Mouse (Mus musculus) brain, embryonic 14.5 days (tissue): ENCODE measurements around the gene Rnasel. TPM values are rescaled to one million over a fixed set of nuclear protein-coding genes. Genes with fewer than 3 reads are reported as not detected.

ENCODE experiments used
- DNase-seq: peaks from one replicate; pipeline ENCODE4 v3.0.0-alpha.2; 2011; ENCODE audit warnings: low read depth
- CTCF ChIP-seq: fragments of 200-500 bp; IDR thresholded peaks from 2 replicates; pipeline ENCODE4 v1.5.1; 2012; ENCODE audit warnings: inconsistent platforms, mild to moderate bottlenecking, moderate library complexity, borderline replicate concordance; ENCODE audit not compliant: insufficient read depth, insufficient read length; ENCODE audit errors: extremely low read depth
- POLR2A ChIP-seq: fragments of 200-500 bp; IDR thresholded peaks from 2 replicates; pipeline ENCODE4 v1.6.1; 2012; ENCODE audit warnings: mild to moderate bottlenecking, inconsistent platforms, borderline replicate concordance; ENCODE audit not compliant: poor library complexity, insufficient read depth, insufficient read length, severe bottlenecking; ENCODE audit errors: extremely low read depth
- polyA plus RNA-seq: library from polyadenylated mRNA; depleted of rRNA; stranded (reverse); fragments of >200 nt; gene quantifications from 2 replicates; pipeline ENCODE4 v1.2.3, GENCODE M21; 2012

Rnasel gene
- polyA plus RNA-seq, 1 experiment = 78.4 TPM

GRCm38 (mm10) chr1:153737101-153738085 is 11.8 kb upstream of the Rnasel start:
- TF ChIP-seq CTCF = no peak
- DNase-seq = peak; percentile 88

- DNase-seq = peak; percentile 38
- TF ChIP-seq POLR2A (no peak), CTCF (no peak)
Measured at GRCm38 (mm10) chr1:153739437-153740015, 9.7 kb upstream of the Rnasel start.

- TF ChIP-seq POLR2A = peak; percentile 55; the same call in 1 of the 2 replicates
- TF ChIP-seq CTCF = no peak
- peak; percentile 92 for DNase-seq
Measured at GRCm38 (mm10) chr1:153740145-153740544, 9.1 kb upstream of the Rnasel start, which contains the start of gene Rgs16. Gene Rgs16, plus strand, starts transcription at chr1:153740349.

- TF ChIP-seq CTCF (no peak), POLR2A (no peak)
- peak; percentile 25 for DNase-seq
Measured at GRCm38 (mm10) chr1:153740775-153741400, 8.3 kb upstream of the Rnasel start.

- TF ChIP-seq POLR2A (no peak), CTCF (no peak)
- DNase-seq = peak; percentile 61
Measured at GRCm38 (mm10) chr1:153741551-153742316, 7.5 kb upstream of the Rnasel start.

- TF ChIP-seq POLR2A = no peak
- peak; percentile 83; the same call in 1 of the 2 replicates for TF ChIP-seq CTCF
- DNase-seq = peak; percentile 89
Measured at GRCm38 (mm10) chr1:153742374-153743155, 6.7 kb upstream of the Rnasel start.

- DNase-seq = peak; percentile 69
- TF ChIP-seq CTCF (no peak), POLR2A (no peak)
Measured at GRCm38 (mm10) chr1:153746119-153746670, 3.0 kb upstream of the Rnasel start.

GRCm38 (mm10) chr1:153746728-153747127 is 2.5 kb upstream of the Rnasel start:
- peak; percentile 88 for DNase-seq
- TF ChIP-seq POLR2A = no peak
- TF ChIP-seq CTCF = peak; percentile 91

GRCm38 (mm10) chr1:153747861-153748530 is 1.2 kb upstream of the Rnasel start:
- TF ChIP-seq POLR2A (no peak), CTCF (no peak)

More at GRCm38 (mm10) chr1:153747861-153748530, 1.2 kb upstream of the Rnasel start:
- peak; percentile 70 for DNase-seq
